Mouse (Mus musculus): Measurements from ENCODE around the gene Myt1l. TPM values are rescaled to one million over a fixed set of nuclear protein-coding genes. Genes with fewer than 3 reads are reported as not detected.

Gene Myt1l
- total and polyA plus RNA-seq, 2 experiments, result not detected

DNA sequence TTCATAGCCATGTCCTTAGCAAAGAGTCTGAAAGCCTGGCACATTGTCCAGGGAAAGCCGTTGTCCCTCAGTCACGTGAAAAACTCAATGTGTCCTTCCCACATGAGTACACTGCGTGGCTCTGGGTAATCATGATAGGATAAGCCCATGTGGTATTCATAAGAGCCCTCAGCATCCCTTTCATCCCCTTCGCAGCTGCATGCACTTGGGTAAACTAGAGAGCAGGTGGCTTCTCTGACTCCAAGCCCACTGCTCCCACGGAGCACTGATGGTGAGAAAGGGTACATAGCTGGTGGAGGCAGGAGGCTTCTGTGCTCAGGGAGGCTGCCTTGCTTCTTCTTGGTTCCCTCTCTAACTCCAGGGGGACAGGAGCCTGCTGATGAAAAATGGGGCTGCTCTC is 76.9 kb downstream of the Myt1l start:
- H3K36me3 ChIP-seq (ENCODE audit: control insufficient read depth, insufficient read depth, low read length), result no peaks in the 10 kb centered on the region
- H3K27me3 ChIP-seq (ENCODE audit: control insufficient read depth, insufficient read depth, low read length), result no peaks in the 10 kb centered on the region
- H3K4me1 ChIP-seq (ENCODE audit: control insufficient read depth, insufficient read depth, low read length), result no peaks in the 10 kb centered on the region
- H3K79me2 ChIP-seq (ENCODE audit: control insufficient read depth, insufficient read depth, low read length), result no peaks in the 10 kb centered on the region
- DNase-seq (ENCODE audit: extremely low read depth, low read depth, low spot score), result no peak
- WGBS, result 82% methylated on average over 5 of the region's 5 CpGs
- no peak overlapping the region for H3K4me3 ChIP-seq (ENCODE audit: insufficient read depth, low read depth, low read length)
- TF ChIP-seq CTCF (IDR thresholded peaks at IDR 0.05; ENCODE audit: low read depth, low read length), result no peak
- TF ChIP-seq POLR2A (IDR thresholded peaks at IDR 0.05; ENCODE audit: extremely low read depth, insufficient read depth, low read length), result no peak
- no peak overlapping the region for H3K27ac ChIP-seq (replicated peaks; ENCODE audit: insufficient read depth, low read depth, low read length)
- no peak overlapping the region for H3K9ac ChIP-seq (ENCODE audit: low read depth, low read length)

DNA sequence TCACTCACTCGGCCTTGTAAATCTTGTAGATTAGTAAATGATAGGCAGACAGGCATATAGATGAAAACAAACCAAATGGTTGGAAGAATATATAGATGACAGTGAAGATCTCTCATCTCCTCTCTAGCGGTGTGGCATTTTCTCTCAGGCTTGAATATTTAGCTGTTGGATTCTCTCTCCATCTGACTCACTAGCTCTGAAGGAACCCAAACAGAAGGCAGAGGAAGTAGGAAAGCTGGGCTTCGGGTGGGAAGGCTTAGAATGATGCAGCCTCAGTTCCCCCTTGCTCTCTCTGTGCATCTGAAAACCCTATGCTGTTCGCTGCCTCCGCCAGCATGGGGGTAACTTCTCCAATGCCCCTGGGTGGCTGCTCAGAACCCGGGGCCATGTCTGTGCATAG is 78.0 kb downstream of the Myt1l start:
- H3K9ac ChIP-seq (ENCODE audit: low read depth, low read length), result no peak overlapping the region
- no peaks in the 10 kb centered on the region for H3K36me3 ChIP-seq (ENCODE audit: control insufficient read depth, insufficient read depth, low read length)
- H3K27me3 ChIP-seq (ENCODE audit: control insufficient read depth, insufficient read depth, low read length), result no peaks in the 10 kb centered on the region
- 82% methylated on average over 6 of the region's 6 CpGs for WGBS
- no peak overlapping the region for H3K27ac ChIP-seq (replicated peaks; ENCODE audit: insufficient read depth, low read depth, low read length)
- H3K79me2 ChIP-seq (ENCODE audit: control insufficient read depth, insufficient read depth, low read length), result no peaks in the 10 kb centered on the region
- no peak overlapping the region for H3K4me3 ChIP-seq (ENCODE audit: insufficient read depth, low read depth, low read length)
- TF ChIP-seq POLR2A (IDR thresholded peaks at IDR 0.05; ENCODE audit: extremely low read depth, insufficient read depth, low read length) (no peak), CTCF (IDR thresholded peaks at IDR 0.05; ENCODE audit: low read depth, low read length) (no peak)
- no peaks in the 10 kb centered on the region for H3K4me1 ChIP-seq (ENCODE audit: control insufficient read depth, insufficient read depth, low read length)
- no peak for DNase-seq (ENCODE audit: extremely low read depth, low read depth, low spot score)

DNA sequence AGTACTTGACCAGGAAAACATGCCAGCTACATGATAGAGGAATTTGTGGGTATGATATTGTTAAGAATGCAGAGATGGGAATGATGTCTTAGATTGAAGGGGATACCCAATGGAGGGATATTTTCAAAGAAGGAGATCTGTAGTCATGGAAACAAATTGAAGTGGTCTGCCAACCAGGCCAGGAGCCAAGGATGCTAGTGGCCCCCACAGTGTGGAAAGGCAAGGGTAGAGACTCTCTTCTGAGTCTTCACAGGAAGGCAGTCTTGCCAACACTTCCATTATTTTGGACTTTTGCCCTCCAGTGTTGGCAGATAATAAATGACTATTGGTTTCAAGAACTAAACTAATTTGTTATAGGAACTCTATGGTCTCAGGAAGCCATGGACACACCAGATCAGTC is 89.6 kb downstream of the Myt1l start:
- H3K4me1 ChIP-seq (ENCODE audit: control insufficient read depth, insufficient read depth, low read length), result peaks cover 1% of the 10 kb centered on the region; the same call in 1 of the 2 replicates
- H3K9ac ChIP-seq (ENCODE audit: low read depth, low read length), result no peak overlapping the region
- no peak for TF ChIP-seq CTCF (IDR thresholded peaks at IDR 0.05; ENCODE audit: low read depth, low read length)
- no peak for TF ChIP-seq POLR2A (IDR thresholded peaks at IDR 0.05; ENCODE audit: extremely low read depth, insufficient read depth, low read length)
- no peak overlapping the region for H3K27ac ChIP-seq (replicated peaks; ENCODE audit: insufficient read depth, low read depth, low read length)
- no peaks in the 10 kb centered on the region for H3K36me3 ChIP-seq (ENCODE audit: control insufficient read depth, insufficient read depth, low read length)
- DNase-seq (ENCODE audit: extremely low read depth, low read depth, low spot score), result no peak
- no peaks in the 10 kb centered on the region for H3K79me2 ChIP-seq (ENCODE audit: control insufficient read depth, insufficient read depth, low read length)
- H3K4me3 ChIP-seq (ENCODE audit: insufficient read depth, low read depth, low read length), result no peak overlapping the region
- H3K27me3 ChIP-seq (ENCODE audit: control insufficient read depth, insufficient read depth, low read length), result no peaks in the 10 kb centered on the region

DNA sequence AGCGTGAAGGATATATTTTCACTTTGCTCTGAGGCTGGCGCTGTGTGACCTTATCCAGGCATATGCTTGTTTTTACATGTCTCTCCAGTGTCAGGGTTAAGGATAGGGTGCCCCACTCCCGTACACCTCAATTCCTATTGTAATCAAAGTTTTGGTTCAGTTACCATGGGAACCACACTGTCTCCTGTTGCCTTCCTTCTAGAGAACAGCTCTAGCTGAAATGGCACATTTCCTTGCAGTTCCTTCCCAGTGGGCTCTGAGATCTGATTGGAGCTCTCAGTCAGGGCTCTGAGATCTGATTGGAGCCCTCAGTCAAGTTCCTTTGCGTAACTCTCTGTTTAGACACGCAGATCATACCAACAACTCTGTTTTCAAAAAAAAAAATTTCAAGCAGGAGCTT is 93.3 kb downstream of the Myt1l start:
- H3K4me3 ChIP-seq (ENCODE audit: insufficient read depth, low read depth, low read length), result no peak overlapping the region
- no peaks in the 10 kb centered on the region for H3K36me3 ChIP-seq (ENCODE audit: control insufficient read depth, insufficient read depth, low read length)
- no peaks in the 10 kb centered on the region for H3K79me2 ChIP-seq (ENCODE audit: control insufficient read depth, insufficient read depth, low read length)
- no peak for DNase-seq (ENCODE audit: extremely low read depth, low read depth, low spot score)
- 64% methylated on average over 5 of the region's 5 CpGs for WGBS
- no peak overlapping the region for H3K9ac ChIP-seq (ENCODE audit: low read depth, low read length)
- H3K4me1 ChIP-seq (ENCODE audit: control insufficient read depth, insufficient read depth, low read length), result no peaks in the 10 kb centered on the region
- no peaks in the 10 kb centered on the region for H3K27me3 ChIP-seq (ENCODE audit: control insufficient read depth, insufficient read depth, low read length)
- TF ChIP-seq POLR2A (IDR thresholded peaks at IDR 0.05; ENCODE audit: extremely low read depth, insufficient read depth, low read length), result no peak
- no peak for TF ChIP-seq CTCF (IDR thresholded peaks at IDR 0.05; ENCODE audit: low read depth, low read length)
- H3K27ac ChIP-seq (replicated peaks; ENCODE audit: insufficient read depth, low read depth, low read length), result no peak overlapping the region

DNA sequence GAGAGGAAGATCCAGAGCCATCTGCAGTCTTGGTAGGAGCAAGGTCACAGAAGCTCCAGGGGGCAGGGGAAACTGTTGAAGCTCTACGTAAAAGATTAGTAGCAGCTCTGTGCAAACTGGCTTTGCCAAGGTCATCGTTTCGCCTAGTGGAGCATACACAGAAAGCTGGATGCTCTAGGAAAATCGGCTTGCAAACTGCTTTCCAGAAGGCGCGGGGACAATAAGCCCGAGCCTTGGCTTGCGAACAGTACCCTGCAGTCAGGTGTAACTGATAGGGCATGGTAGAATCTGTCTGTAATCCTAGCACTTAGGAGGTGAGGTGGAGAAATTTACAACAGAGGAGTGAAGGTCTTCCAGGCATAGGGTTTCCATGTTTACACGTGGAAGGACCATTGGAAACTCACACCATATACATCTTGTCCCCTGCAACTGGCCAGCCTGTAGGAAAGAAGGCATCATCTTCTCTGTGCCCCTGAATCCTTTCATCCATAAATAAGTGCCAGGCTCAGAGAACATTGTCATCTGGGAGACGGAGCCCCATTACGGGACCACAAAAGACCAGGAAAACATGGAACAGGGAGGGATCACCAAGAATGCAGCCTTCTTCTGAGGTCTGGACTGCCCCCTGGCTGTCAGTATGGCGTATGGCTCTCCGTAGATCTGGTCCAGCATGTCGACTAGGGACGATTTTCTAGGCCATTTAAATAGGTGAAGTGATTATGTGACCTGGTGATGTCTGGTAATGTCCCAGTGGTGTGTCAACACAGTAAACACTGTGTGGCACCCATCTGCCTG is 100.0 kb downstream of the Myt1l start:
- Histone ChIP-seq H3K79me2 (ENCODE audit: control insufficient read depth, insufficient read depth, low read length) (no peaks in the 10 kb centered on the region), H3K4me3 (ENCODE audit: insufficient read depth, low read depth, low read length) (no peak overlapping the region), H3K36me3 (ENCODE audit: control insufficient read depth, insufficient read depth, low read length) (no peaks in the 10 kb centered on the region), H3K9ac (ENCODE audit: low read depth, low read length) (no peak overlapping the region), H3K27ac (replicated peaks; ENCODE audit: insufficient read depth, low read depth, low read length) (no peak overlapping the region), H3K27me3 (ENCODE audit: control insufficient read depth, insufficient read depth, low read length) (no peaks in the 10 kb centered on the region), H3K4me1 (ENCODE audit: control insufficient read depth, insufficient read depth, low read length) (no peaks in the 10 kb centered on the region)
- no peak for TF ChIP-seq POLR2A (IDR thresholded peaks at IDR 0.05; ENCODE audit: extremely low read depth, insufficient read depth, low read length)
- peak; percentile 76 for TF ChIP-seq CTCF (IDR thresholded peaks at IDR 0.05; ENCODE audit: low read depth, low read length)
- DNase-seq (ENCODE audit: extremely low read depth, low read depth, low spot score), result peak; percentile 7
- 62% methylated on average over 15 of the region's 15 CpGs for WGBS

DNA sequence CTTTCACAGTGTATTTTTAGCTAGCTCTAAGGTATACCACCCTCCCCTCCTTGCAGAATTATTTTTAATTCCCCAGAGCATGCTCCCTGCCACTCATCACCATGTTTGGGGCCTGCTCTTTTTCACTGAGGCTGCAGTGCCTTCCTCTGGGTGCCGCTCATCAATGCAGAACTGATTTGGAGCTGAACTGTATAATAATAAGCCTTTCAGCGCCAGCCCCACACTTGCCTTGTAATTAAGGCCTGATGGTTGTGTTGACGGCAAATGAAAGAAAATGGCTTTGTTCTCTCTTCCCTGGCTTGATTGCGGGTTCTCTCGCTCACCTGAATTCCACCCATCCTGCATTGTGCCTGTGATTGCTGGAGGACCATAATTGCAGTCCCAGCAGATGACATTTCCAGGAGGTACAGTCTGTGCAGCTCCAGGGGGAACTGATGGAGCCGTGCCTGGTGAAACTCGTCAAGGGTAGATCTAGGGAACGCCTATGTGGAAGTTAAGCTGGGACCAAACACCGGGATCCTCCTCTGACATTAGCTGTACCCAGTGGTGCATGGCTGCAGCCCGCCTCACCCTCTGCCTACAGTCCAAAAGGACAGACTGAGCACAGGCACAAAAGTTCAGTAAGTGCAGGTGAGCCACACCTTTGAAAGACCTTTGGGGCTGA is 101.8 kb downstream of the Myt1l start:
- Histone ChIP-seq H3K36me3 (ENCODE audit: control insufficient read depth, insufficient read depth, low read length) (no peaks in the 10 kb centered on the region), H3K9ac (ENCODE audit: low read depth, low read length) (no peak overlapping the region), H3K4me1 (ENCODE audit: control insufficient read depth, insufficient read depth, low read length) (no peaks in the 10 kb centered on the region), H3K27me3 (ENCODE audit: control insufficient read depth, insufficient read depth, low read length) (no peaks in the 10 kb centered on the region), H3K4me3 (ENCODE audit: insufficient read depth, low read depth, low read length) (no peak overlapping the region), H3K79me2 (ENCODE audit: control insufficient read depth, insufficient read depth, low read length) (no peaks in the 10 kb centered on the region), H3K27ac (replicated peaks; ENCODE audit: insufficient read depth, low read depth, low read length) (no peak overlapping the region)
- WGBS, result 87% methylated on average over 10 of the region's 10 CpGs
- DNase-seq (ENCODE audit: extremely low read depth, low read depth, low spot score), result no peak
- TF ChIP-seq POLR2A (IDR thresholded peaks at IDR 0.05; ENCODE audit: extremely low read depth, insufficient read depth, low read length) (no peak), CTCF (IDR thresholded peaks at IDR 0.05; ENCODE audit: low read depth, low read length) (no peak)

Measured in liver, adult 2 months (tissue).